Mouse (Mus musculus) Muller cell, postnatal 12 days (primary cell): ENCODE measurements at regions not wholly inside any gene's neighbourhood (a gene's known extent, or its start where the extent isn't known, plus 50 kb on each side); places are given as distances from the start of the nearest gene placed in this dataset.
A peak's percentile ranks its signal among the peaks of the same experiment; 100 is the strongest.

Source experiments
- DNase-seq: peaks from one replicate; pipeline ENCODE4 v3.0.0-alpha.2; 2015; ENCODE audit errors: inconsistent ontology term

DNA sequence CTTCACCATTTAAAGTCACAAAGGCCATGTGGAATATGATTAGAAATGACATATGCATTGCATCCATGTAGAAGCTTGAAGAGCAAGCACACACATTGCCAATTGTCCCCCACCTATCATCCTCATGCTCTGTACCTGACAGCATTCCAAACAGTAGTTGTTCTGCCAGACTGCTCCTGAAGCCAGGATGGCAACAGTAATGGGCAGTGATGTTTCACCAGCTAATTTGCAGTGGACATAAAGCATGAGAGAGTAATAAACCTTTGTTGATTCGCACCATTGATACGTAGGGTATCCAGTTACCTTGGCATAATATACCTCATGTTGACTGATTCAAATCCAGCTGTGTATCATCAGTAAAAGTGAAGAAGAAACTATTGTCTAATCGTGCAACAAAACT lies 606.5 kb upstream of the Celf2 start:
- no peak for DNase-seq

DNA sequence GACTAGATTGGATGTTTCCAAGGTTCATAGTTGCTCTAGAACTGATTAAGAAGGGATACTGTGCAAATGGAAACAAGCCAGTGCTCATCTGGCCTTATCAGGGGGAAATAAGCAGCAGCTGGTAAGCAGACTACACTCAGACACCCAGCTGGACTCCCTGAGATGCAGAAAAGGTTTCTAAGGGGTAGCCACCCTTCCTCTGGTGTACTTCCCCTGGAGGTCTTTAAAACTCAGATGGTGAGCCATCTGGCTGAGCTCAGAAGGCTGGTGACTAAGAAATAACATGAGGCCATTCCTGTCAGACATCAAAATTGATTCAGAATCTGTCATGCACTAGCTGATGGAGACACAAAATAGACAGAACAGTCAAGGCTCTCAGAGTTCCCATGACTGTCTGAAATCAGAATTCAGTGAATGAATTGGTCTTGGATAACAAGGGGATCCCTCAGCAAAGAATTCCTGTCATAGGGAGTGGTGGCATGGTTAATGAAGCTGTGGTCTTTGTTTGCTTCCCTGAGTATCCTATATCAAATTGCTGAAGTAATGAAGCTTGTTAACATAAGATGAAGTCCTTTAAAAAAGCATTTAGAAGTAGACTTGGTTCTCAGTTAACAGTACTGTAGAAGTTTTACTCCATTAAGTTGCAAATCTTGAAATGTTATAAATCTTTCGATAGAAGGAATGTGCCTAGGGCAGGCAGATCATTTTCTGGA lies 603.2 kb upstream of the Celf2 start:
- DNase-seq: peak; percentile 42

DNA sequence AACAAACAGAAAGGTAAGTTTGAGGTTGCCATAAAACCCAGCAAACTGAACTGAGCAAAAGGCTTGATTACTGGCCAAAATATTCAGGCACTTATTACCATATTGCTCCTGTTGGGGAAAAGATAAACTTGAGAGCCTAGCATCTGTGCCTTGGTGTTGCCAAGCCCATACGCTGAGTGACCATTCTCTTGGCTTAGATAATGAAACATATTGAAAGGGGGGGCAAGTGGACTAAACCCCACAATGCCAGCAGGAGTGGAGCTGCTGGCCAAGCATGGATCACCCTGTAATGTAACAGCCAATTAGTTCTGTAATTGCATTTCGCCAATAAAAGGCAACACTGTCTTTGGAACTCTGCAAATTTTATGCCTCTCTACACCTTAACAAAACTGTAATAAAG lies 584.8 kb upstream of the Celf2 start:
- DNase-seq: no peak

DNA sequence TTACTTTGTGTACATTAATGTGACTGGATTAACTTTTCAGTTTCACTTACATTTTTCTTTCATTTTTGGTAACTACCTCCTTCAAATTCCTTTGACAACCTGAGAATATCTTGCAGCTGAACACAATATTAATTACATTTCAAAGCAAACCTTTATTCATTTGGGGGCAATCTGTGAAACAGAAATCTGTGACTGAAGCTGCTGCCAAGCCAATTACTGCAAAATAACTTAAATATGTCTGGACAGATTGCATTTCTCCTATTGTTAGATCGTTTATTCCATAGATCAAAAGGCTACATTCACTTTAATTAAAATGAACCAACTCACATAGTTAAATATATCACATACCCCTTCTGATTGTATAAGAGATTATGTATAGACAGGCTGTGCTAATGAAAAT lies 558.5 kb upstream of the Celf2 start:
- no peak for DNase-seq

DNA sequence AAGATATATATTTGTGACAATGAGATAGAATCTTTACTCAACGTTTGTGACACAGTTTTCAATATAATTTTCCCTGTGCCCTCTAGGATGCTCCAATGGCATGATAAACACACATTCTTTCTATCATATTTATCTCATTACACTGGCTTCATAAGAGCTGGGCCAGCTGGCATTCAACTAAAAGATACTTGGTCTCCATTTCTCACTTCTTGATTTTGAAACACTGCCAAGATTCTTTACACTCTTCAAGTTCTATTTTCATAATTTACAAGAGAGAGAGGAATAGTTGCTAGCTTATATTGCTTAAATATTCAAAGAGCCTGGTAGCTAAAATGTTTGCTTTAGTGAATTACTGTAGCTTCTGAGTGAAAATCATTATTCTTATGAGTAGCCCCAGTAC lies 552.3 kb upstream of the Celf2 start:
- peak; percentile 81 for DNase-seq

DNA sequence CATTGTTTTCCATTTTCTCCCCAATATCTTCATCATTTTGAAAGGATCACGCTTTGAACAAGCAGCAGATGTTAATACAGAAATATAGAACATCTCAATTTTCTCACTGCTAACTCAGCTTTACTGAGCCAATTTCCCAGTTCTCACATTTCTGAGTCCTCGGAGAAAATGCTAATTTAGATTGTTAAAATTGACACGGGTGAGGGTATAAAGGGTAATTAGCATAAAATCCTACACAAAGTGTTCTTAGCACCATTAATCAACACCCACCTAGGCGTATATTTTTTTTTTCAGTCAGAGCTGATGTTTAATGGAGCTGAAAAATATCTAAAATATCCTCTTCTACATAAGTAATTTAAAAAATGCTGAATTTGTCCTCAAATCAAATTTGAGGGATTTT lies 519.8 kb upstream of the Celf2 start:
- no peak for DNase-seq

DNA sequence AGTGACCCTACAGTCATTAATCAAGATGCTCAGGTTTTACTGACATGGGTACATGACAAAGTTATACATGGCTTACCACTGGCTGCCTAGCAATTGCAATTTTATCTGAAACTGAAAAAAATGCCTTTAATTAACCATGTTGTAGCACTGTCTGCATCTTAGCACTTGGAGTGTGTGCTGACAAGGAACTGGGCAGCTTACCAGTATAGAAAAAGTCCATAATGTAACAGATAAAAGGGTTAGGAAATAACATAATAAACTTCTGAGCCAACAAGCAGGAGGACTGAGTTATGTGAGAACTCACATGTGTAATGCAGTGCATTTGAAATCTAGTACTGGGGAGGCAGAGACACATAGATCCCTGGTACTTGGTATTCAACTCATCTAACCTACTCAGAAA lies 518.2 kb upstream of the Celf2 start:
- DNase-seq: no peak

DNA sequence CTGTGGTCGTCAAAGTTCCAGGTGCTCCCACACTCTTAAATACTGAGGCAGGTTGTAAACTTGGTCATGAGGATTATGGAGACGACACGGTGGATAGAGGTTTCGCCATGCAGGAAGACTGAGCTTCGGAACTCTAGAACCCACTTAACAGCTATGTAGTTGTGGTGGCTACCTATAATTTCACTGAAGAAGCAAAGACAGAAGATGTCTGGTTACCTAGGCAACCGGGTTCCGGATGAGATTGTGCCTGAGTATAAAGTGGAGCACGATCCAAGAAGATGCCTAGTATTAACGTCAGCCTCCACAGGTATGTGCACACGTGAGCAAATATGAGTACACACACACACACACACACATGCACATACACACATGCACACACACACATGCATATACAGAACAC lies 517.3 kb upstream of the Celf2 start:
- no peak for DNase-seq

DNA sequence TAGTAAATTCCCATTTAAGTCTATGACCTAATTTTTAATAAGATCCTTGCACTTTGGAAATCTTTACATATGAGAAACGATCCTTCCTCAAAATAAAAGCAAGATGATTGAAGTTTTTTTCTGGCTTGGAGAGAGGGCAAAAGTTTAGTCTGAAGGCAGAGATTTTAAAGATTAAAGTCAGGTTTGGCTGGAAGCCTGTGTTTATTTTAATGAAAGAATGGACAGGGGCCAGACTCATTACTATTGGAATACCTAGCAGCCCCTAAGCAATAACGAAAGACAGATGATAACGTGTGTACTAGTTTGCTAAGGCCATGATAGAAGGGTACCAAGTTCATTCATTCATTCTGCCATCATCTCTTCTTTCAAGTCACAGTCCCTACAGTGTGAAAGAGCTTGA lies 513.3 kb upstream of the Celf2 start:
- no peak for DNase-seq

DNA sequence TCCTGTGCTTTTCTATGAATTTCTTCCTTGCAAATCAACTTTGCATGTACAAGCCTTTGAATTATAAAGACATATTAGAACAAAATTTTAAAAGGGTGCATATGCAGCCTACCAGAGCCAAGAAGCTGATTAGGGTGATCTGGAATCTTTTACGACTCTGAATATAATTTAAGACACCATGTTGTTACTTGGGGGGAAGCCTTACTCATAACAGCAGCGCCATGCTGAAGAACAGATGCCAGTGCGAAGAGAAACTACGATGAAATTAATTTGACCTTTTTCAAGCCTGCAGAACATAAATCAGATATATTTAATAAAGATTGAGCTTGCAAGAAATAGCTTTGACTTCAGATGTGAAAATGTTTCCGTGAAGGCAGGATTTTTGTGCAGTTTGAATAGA lies 512.7 kb upstream of the Celf2 start:
- no peak for DNase-seq

DNA sequence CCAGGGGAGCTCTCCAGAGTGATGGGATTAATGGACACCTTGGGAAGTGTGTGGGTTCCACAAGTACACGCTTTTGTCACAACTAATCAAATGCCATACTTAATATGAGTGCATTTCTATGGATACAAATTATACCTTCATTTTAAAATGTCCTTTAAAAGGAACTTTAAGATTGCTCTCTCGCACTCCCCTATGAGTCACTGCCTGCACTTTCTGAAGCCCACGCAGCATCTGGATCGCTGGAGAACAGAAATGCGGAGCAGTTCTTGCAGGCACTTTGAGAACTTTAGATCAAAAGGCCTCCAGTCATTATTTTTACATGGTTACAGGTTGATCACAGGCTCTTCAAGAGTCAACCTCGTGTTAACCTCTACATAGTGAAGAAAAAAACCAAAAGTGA lies 503.5 kb upstream of the Celf2 start:
- DNase-seq: no peak

DNA sequence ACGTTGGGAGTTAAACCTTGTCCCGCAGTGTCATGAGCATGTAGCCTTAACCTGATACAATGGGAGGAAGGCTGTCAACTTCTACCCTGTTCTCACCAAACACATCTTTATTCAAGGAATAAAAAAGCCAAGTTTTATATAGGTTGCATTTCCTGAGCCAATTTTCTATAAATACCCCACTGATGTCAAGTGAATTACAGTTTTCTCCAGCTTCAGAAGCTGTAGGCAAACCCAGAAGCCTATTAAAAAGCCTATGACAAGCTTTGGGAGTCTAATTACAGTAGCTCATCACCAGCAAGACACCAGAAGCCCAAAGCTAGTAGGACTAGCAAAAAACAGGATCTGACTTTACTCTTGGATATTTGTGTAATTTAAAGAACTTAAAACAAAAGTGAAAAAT lies 490.1 kb upstream of the Celf2 start:
- DNase-seq: no peak

DNA sequence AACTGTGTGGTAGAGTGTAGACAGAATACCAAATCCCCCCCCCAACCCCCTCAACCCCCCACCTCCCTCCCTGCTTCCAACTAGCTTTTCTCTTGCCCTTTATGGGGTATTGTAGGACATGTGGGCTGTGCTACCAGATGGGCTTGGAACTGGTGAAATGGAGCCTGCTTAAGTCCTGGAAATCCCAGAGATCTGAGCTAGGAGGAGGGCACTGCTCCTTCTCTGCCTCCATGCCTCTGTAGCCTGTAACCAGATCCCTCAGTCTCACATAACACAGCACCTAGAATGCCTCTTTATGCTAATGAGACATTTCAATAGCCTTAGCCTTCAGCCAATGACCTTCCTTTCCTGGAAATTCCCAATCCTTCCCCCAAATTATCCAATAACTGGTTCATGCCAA lies 465.1 kb upstream of the Celf2 start:
- DNase-seq: no peak

DNA sequence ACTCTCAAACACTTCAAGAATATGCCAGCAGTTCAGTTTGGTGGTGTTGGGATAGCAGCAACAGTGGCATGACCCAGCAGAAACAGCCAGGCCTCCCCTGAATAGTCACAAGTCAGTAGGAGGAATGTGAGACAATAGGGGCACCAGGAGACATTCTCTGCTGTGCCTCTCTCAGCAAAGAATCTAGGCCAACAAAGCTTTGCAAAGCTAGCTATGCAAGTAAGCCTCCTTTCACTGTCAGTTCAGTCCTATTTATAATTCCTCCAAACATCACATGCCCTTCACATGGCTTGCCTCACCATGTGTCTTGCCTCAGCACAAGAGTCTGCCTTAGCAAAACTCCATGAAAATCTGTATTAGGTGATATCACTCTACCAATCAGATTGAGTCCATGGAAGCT lies 454.1 kb upstream of the Celf2 start:
- DNase-seq: no peak

DNA sequence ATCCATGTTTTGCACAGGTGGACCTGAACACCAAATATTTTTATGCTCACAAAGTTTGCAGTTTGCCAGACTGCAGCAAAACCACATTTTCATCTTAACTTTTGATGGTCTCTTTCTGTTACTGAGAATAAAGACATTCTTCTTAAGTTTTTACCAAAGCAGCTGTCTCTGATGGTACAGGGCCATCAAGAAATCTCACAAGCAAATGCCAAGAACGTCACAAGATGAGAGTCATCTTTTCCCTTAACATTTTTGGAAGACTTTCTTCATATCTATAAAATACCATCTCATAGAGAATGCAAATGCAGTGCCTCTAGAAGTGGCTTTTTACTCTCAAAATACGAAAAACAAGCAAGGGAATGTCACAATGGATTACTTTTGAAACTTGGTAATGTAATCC lies 444.8 kb upstream of the Celf2 start:
- DNase-seq: no peak

DNA sequence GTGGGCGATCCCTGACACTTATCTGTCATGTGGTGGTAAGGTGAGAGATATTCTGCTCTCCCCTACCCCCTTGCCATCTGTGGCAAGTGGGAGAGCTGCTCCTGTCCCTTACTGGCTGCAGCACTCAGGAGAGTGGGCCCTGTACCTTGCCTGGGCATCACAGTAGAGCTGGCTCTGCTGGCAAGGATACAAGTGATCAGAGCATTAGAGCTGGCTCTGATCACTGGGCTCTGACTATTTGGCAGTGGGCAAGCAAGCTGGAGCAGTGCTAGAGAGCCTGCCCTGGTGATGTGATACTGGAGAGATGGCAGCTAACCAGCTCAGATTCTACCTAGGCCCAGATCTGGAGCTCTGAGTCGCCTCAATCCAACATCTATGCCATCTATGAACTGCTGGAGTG lies 443.5 kb upstream of the Celf2 start:
- DNase-seq: no peak

DNA sequence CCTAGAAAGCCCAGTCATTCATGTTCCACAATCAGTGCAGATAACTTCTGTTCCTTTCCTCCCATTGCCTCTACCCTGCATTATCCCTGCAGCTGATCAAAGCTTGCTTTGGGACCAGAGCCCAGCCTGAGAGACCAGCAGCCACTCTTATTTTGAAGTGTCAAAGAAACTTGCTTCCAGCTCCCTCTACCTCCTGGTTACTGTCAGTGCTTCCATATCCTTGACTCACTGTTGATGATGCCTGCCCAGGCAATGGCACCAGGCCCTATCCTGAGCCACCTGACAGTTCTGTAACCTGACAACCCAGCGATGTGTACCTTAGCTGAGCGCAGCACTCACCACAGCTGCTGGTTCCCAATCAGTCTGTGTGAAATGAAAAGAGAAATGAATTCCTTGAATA lies 435.6 kb upstream of the Celf2 start:
- DNase-seq: peak; percentile 8

DNA sequence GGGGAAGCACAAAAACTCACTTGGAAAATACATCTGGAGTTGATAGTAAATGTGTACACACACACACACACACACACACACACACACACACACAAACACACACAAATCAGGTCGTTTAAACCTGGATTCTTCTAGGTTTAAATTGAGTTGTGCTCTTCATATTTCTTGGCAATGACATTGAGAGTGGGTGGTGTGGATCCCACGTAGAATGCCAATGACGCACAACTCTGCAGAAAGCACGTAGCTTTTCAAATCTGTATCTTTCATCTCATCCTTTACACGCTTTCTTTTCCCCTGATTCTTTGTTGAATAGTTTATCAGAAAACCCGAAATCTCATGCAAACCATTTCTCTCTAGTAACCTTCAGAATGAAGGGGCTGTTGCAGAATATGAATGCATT lies 424.3 kb upstream of the Celf2 start:
- no peak for DNase-seq

DNA sequence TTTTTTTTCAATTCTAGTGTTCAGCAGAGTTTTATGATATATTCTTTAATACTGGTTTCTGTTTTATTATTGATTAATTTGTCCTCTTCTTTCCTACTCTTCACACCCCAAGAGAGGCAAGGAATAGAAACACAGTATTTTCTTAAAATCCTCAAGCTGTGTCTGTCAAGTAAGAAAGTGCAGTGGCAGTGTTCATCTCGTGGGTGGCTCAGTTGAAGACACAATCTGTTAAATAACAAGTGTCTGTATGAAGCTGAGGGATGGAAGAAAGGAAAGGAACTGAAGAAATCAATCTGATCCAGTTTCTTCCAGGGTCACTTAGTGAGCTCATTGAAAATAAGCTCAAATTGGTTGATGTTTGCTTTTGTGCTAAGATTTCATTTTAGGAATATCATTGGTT lies 396.9 kb upstream of the Celf2 start:
- DNase-seq: no peak

DNA sequence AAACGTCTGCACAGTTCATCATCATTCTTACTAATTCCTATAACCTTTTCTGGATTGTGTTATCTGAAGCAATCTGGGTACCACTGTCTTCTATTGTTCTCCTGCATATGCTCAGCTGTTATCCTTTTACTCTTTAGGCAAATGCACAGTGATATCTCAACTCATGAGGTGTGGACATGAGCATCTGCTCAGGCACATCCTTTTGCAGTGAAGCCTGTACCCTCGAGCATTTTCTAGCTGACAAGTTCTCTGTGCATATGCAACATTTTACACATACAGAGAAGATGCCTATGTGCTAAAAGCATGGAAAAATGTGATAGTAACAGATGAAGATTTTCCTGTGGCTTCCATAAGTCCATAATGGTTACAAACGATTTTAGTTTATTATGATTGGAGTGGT lies 384.4 kb upstream of the Celf2 start:
- DNase-seq: no peak
